Mouse (Mus musculus) ES-Bruce4 (cell line): ENCODE measurements around the gene Coq3. TPM values are rescaled to one million over a fixed set of nuclear protein-coding genes. Genes with fewer than 3 reads are reported as not detected.
A peak's percentile ranks its signal among the peaks of the same experiment; 100 is the strongest.

Experiments used
- H3K27ac ChIP-seq: 2 replicates; pipeline ENCODE4 v1.5.1; 2012; ENCODE audit warnings: low read length, inconsistent platforms; ENCODE audit not compliant: insufficient read depth
- H3K27me3 ChIP-seq: 2 replicates; pipeline ENCODE4 v1.6.1; 2012; ENCODE audit warnings: mild to moderate bottlenecking, low read length, inconsistent platforms; ENCODE audit not compliant: control insufficient read depth, poor library complexity, insufficient read depth, severe bottlenecking
- H3K36me3 ChIP-seq: 2 replicates; pipeline ENCODE4 v1.6.1; 2012; ENCODE audit warnings: inconsistent platforms, mild to moderate bottlenecking, low read length, moderate library complexity; ENCODE audit not compliant: control insufficient read depth, poor library complexity, insufficient read depth, severe bottlenecking
- H3K4me1 ChIP-seq: one replicate; pipeline ENCODE4 v1.8.1; 2011; ENCODE audit warnings: low read length; ENCODE audit not compliant: control insufficient read depth, insufficient read depth
- H3K4me3 ChIP-seq: 2 replicates; pipeline ENCODE4 v1.5.1; 2011; ENCODE audit warnings: low read depth, mild to moderate bottlenecking, low read length
- H3K9ac ChIP-seq: 2 replicates; pipeline ENCODE4 v1.6.1; 2012; ENCODE audit warnings: low read depth, mild to moderate bottlenecking, inconsistent platforms; ENCODE audit not compliant: poor library complexity, severe bottlenecking
- H3K9me3 ChIP-seq: replicated peaks from 2 replicates; pipeline ENCODE4 v1.6.1; 2012; ENCODE audit warnings: mild to moderate bottlenecking, low read length, inconsistent platforms; ENCODE audit not compliant: control insufficient read depth, poor library complexity, insufficient read depth, severe bottlenecking
- CTCF ChIP-seq: IDR thresholded peaks from one replicate; pipeline ENCODE4 v1.8.1; 2011; ENCODE audit warnings: low read depth, low read length
- EP300 ChIP-seq: IDR thresholded peaks from 2 replicates; pipeline ENCODE4 v1.6.1; 2011; ENCODE audit warnings: low read depth, low read length; ENCODE audit not compliant: insufficient read depth
- POLR2A ChIP-seq: IDR thresholded peaks from one replicate; pipeline ENCODE4 v1.8.1; 2011; ENCODE audit warnings: low read length; ENCODE audit not compliant: insufficient read depth
- polyA plus RNA-seq: library from polyadenylated mRNA; stranded (reverse); fragments of >200 nt; gene quantifications from 2 replicates; pipeline ENCODE4 v1.2.4, GENCODE M21; 2011; ENCODE audit warnings: low read depth; ENCODE audit not compliant: missing spikeins, insufficient read depth, insufficient read length

The Coq3 gene
- polyA plus RNA-seq, 1 experiment: 20.7 TPM

- H3K9ac ChIP-seq: peak overlapping the region; percentile 97
- peak overlapping the region; percentile 93 for H3K4me3 ChIP-seq
- H3K36me3 ChIP-seq: no peaks in the 10 kb centered on the region
- H3K27me3 ChIP-seq: 0 out of 2 replicates have a peak, but pooled peaks cover 5% of the 10 kb centered on the region
- H3K4me1 ChIP-seq: no peaks in the 10 kb centered on the region
- H3K27ac ChIP-seq: no peak overlapping the region
- TF ChIP-seq POLR2A (no peak), EP300 (no peak), CTCF (no peak)
- H3K9me3 ChIP-seq: no peaks in the 10 kb centered on the region
These were observed 52.5 kb downstream of the Coq3 start for GRCm38 (mm10) chr4:21931772-21932630.

GRCm38 (mm10) chr4:21935378-21935777, 55.9 kb downstream of the Coq3 start:
- no peaks in the 10 kb centered on the region for H3K9me3 ChIP-seq
- H3K9ac ChIP-seq: no peak overlapping the region
- 0 out of 2 replicates have a peak, but pooled peaks cover 5% of the 10 kb centered on the region for H3K27me3 ChIP-seq
- no peak for TF ChIP-seq EP300
- no peak for TF ChIP-seq POLR2A
- no peak for TF ChIP-seq CTCF
- H3K4me1 ChIP-seq: no peaks in the 10 kb centered on the region
- no peak overlapping the region for H3K27ac ChIP-seq
- H3K4me3 ChIP-seq: no peak overlapping the region
- H3K36me3 ChIP-seq: no peaks in the 10 kb centered on the region

DNA sequence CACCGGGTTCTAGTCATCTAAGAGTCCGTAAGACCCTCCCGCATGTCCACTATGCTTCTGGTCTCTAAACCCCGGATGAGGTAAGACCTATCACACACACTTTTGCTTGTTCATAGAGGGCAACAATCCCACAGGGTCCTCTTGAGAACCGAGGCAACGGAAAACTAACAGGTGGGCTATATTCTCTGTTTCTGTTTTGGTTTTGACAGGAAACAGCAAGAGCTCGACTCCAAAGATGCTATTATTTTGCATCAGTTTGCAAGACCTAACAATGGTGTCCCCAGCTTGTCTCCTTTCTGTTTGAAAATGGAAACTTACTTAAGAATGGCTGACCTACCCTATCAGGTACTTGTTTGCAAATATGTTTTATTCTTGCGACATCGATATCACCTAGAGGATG, 57.0 kb downstream of the Coq3 start:
- Histone ChIP-seq H3K27me3 (0 out of 2 replicates have a peak, but pooled peaks cover 2% of the 10 kb centered on the region), H3K4me3 (no peak overlapping the region), H3K36me3 (no peaks in the 10 kb centered on the region), H3K4me1 (no peaks in the 10 kb centered on the region), H3K9me3 (no peaks in the 10 kb centered on the region), H3K9ac (no peak overlapping the region), H3K27ac (no peak overlapping the region)
- no peak for TF ChIP-seq CTCF
- no peak for TF ChIP-seq POLR2A
- no peak for TF ChIP-seq EP300

DNA sequence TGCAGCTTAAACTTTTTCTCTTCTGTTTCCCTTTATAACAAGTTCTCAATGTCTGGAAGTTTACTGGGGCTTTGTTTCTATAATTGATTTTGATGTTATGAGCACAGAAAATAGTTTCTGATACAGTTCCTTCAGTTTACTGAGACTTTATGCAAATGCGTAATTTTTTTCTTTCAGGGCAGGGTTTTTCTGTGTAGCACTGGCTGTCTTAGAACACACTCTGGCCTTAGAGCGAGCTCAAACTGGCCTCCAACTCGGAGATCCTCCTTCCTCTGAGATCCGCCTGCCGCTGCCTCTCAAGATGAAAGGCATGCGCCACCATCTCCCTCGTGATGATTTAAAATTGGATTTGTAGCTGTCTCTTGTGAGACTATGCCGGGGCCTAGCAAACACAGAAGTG, 58.4 kb downstream of the Coq3 start:
- no peak for TF ChIP-seq EP300
- TF ChIP-seq CTCF: no peak
- TF ChIP-seq POLR2A: no peak
- H3K36me3 ChIP-seq: no peaks in the 10 kb centered on the region

DNA sequence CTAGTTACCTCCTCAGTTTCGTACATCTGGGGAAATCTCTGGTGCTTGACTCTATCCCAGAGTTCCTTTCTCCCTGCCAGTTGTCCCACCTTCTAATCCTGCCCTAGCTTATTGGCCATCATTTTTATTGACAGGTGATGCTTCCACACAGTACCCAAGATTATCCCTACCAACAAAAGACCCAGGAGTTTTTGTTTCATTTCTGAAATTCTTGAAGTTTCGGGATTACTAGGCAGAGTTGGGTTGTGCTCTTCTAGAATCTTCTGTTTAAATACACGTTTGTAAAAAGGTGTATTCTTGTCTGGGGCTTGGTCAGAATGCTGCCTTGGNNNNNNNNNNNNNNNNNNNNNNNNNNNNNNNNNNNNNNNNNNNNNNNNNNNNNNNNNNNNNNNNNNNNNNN, 65.2 kb downstream of the Coq3 start:
- Histone ChIP-seq H3K9ac (no peak overlapping the region), H3K27ac (no peak overlapping the region), H3K4me1 (no peaks in the 10 kb centered on the region), H3K36me3 (no peaks in the 10 kb centered on the region), H3K9me3 (no peaks in the 10 kb centered on the region), H3K4me3 (no peak overlapping the region), H3K27me3 (no peaks in the 10 kb centered on the region; the same call in 1 of the 2 replicates)
- TF ChIP-seq EP300: no peak

More for the DNA sequence above, 58.4 kb downstream of the Coq3 start:
- H3K27me3 ChIP-seq: no peaks in the 10 kb centered on the region
- H3K4me3 ChIP-seq: no peak overlapping the region
- H3K27ac ChIP-seq: no peak overlapping the region
- no peaks in the 10 kb centered on the region for H3K4me1 ChIP-seq
- H3K9ac ChIP-seq: no peak overlapping the region
- H3K9me3 ChIP-seq: no peaks in the 10 kb centered on the region

GRCm38 (mm10) chr4:21951444-21951843, 72.0 kb downstream of the Coq3 start:
- TF ChIP-seq POLR2A: no peak
- Histone ChIP-seq H3K27ac (no peak overlapping the region), H3K9ac (no peak overlapping the region), H3K9me3 (no peaks in the 10 kb centered on the region), H3K36me3 (no peaks in the 10 kb centered on the region), H3K4me3 (no peak overlapping the region), H3K27me3 (no peaks in the 10 kb centered on the region; the same call in 1 of the 2 replicates), H3K4me1 (no peaks in the 10 kb centered on the region)
